Mouse (Mus musculus) embryonic facial prominence, embryonic 15.5 days (tissue): ENCODE results near the gene Rasgrp4. TPM values are rescaled to one million over a fixed set of nuclear protein-coding genes. Genes with fewer than 3 reads are reported as not detected.

Experiments used
- ATAC-seq: fragments of 200-750 bp; cut with Nextera tagmentation; 2 replicates; pipeline ENCODE4 v1.8.0; 2017; ENCODE audit warnings: low read depth, moderate TSS enrichment; ENCODE audit not compliant: insufficient number of reproducible peaks, low FRiP score, low TSS enrichment
- H3K27ac ChIP-seq: fragments of 300-500 bp; sonication (generic); replicated peaks from 2 replicates; pipeline ENCODE4 v1.5.1; 2015; ENCODE audit warnings: mild to moderate bottlenecking, inconsistent platforms
- H3K27me3 ChIP-seq: fragments of 300-500 bp; sonication (generic); 2 replicates; pipeline ENCODE4 v1.6.1; 2015; ENCODE audit warnings: inconsistent platforms
- H3K36me3 ChIP-seq: fragments of 300-500 bp; sonication (generic); 2 replicates; pipeline ENCODE4 v1.6.1; 2015; ENCODE audit warnings: mild to moderate bottlenecking, inconsistent platforms
- H3K4me1 ChIP-seq: fragments of 300-500 bp; sonication (generic); 2 replicates; pipeline ENCODE4 v1.6.1; 2015; ENCODE audit warnings: inconsistent platforms
- H3K4me2 ChIP-seq: fragments of 300-500 bp; sonication (generic); replicated peaks from 2 replicates; pipeline ENCODE4 v1.6.1; 2015; ENCODE audit warnings: mild to moderate bottlenecking, inconsistent platforms
- H3K4me3 ChIP-seq: fragments of 300-500 bp; sonication (generic); replicated peaks from 2 replicates; pipeline ENCODE4 v1.5.1; 2015; ENCODE audit warnings: mild to moderate bottlenecking, inconsistent platforms
- H3K9ac ChIP-seq: fragments of 300-500 bp; sonication (generic); 2 replicates; pipeline ENCODE4 v1.6.1; 2015; ENCODE audit warnings: inconsistent platforms
- H3K9me3 ChIP-seq: fragments of 300-500 bp; sonication (generic); replicated peaks from 2 replicates; pipeline ENCODE4 v1.6.1; 2016; ENCODE audit warnings: inconsistent platforms
- WGBS: fragments of 180-500 bp; shearing (Covaris S2); methylation state at CpG from one replicate; pipeline ENCODE4 v1.1.7; 2015; 5-methylcytosine and 5-hydroxymethylcytosine counted together
- polyA plus RNA-seq: library from polyadenylated mRNA; unstranded; fragments of >200 nt; fragmentation: Nextera tagmentation; extraction: Ambion mirVana; gene quantifications from 2 replicates; pipeline ENCODE4 v1.2.1, GENCODE M21; 2015

Gene Rasgrp4
- 0.63 and 0.95 TPM in 2 replicates for polyA plus RNA-seq

DNA sequence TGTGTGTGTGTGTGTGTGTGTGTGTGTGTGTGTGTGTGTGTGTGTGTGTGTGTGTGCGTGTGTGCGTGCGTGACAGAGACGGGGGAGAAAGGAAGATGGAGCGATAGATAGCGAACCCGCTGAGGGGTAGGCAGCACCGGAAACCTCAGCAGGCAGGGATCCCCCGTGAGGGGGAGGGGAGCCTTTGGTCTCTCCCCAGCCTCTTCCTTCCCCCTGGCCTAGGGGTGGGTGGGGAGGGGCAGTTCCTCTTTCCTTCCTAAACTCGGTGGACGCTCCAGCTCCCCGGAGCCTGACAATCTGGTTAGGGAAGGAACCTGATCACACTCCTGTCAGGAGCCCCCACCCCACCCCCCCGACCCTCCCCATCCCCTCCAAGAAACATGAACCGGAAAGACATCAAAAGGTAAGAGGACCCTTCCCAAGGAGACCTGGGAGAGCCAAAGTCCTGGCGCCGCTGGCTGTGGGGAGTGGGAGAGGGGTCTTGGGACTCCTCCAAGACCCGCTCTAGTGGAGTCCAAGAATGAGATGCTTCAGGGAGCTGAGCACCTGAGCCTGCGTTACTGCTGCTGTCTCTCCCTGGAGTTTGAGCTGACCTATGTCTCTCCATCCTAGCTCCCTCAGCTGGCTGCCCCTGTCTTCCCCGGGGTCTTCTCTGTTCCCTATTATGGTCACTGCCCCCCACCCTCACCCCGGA is at the start of gene Rasgrp4:
Gene Rasgrp4, plus strand, starts transcription at position 159 of the 694 bp plus-strand sequence.
- no peak within 1 kb of the TSS for H3K9ac ChIP-seq
- no peak within 1 kb of the TSS for H3K27ac ChIP-seq
- peaks cover 5% of the 10 kb centered on the region; the same call in 1 of the 2 replicates for H3K27me3 ChIP-seq
- no peak; the same call in 1 of the 2 replicates for ATAC-seq
- no peaks in the 10 kb centered on the region for H3K9me3 ChIP-seq
- no peaks in the 10 kb centered on the region for H3K36me3 ChIP-seq
- WGBS = 2% methylated on average over 14 of the region's 20 CpGs
- peaks cover 7% of the 10 kb centered on the region; the same call in 1 of the 2 replicates for H3K4me1 ChIP-seq
- peak within 1 kb of the TSS; percentile 28 for H3K4me3 ChIP-seq
- peak within 1 kb of the TSS; percentile 50 for H3K4me2 ChIP-seq

DNA sequence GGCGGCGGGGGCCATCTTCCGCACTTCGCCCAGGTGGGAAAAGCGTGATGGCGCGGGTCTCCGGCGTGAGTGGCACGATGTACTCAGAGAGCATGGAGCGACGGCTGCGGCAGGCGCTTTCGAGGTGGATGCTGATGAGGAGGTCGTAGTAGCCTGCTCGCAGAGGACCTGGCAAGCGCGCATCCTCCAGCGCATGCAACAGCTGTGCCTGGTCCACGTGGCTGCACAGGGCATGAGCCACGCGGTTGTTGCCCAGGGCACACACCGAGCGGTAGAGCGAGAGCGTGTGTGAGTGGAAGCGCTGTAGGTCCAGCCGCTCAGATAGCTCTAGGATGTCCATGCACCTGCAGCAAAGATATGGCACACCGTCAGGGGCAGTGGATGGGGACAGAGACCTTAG is 48.7 kb upstream of the Rasgrp4 start:
- Histone ChIP-seq H3K9ac (no peak overlapping the region), H3K4me2 (no peak overlapping the region), H3K36me3 (no peaks in the 10 kb centered on the region), H3K27ac (no peak overlapping the region), H3K4me3 (no peak overlapping the region), H3K27me3 (no peaks in the 10 kb centered on the region), H3K4me1 (no peaks in the 10 kb centered on the region), H3K9me3 (no peaks in the 10 kb centered on the region)
- ATAC-seq = no peak
- 88% methylated on average over 30 of the region's 30 CpGs for WGBS

DNA sequence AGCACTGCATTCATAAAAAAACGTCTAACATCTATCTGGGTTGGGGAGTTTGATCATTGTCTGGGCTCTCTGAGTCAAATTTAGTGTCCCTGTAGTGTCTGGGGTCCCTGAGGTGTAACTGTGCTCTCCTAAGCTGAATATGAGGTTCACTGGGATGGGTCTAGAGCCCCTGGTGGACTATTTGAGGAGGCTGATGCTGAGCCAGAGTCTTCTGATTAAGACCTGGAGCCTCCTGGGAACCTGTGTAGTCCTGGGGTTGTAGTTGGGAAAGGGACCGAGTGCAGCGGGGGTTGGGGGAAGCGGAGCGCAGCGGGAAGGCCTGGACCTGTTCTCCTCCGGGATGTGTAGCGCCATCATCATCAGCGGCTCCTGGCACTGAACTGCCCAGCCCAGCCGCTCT is 47.7 kb upstream of the Rasgrp4 start:
- Histone ChIP-seq H3K9ac (no peak overlapping the region), H3K4me3 (no peak overlapping the region), H3K27ac (no peak overlapping the region), H3K9me3 (no peaks in the 10 kb centered on the region), H3K27me3 (no peaks in the 10 kb centered on the region), H3K4me1 (no peaks in the 10 kb centered on the region), H3K4me2 (no peak overlapping the region), H3K36me3 (no peaks in the 10 kb centered on the region)
- no peak for ATAC-seq
- 91% methylated on average over 10 of the region's 10 CpGs for WGBS

DNA sequence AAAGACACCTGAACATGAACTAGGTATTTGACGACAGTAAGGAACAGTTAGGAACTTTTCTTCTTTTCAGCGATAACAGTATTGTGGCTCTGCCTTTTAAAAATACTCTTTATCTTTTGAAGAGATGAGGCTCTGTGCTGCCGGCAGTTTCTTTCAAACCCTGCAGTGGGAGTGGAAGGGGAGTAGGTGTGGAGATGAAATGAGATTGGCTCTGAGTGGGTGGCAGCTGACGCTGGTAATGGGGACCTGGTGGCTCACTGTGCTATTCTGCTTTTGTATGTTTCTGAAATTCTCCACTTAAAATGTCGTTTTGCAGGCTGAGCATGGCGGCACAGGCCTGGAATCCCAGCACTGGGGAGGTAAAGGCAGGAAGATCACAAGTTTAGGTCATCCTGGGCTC is 45.8 kb upstream of the Rasgrp4 start:
- no peak for ATAC-seq
- Histone ChIP-seq H3K9ac (no peak overlapping the region), H3K4me1 (no peaks in the 10 kb centered on the region), H3K4me3 (no peak overlapping the region), H3K27me3 (no peaks in the 10 kb centered on the region), H3K4me2 (no peak overlapping the region), H3K27ac (no peak overlapping the region), H3K36me3 (no peaks in the 10 kb centered on the region), H3K9me3 (no peaks in the 10 kb centered on the region)
- 74% methylated on average over 6 of the region's 6 CpGs for WGBS

DNA sequence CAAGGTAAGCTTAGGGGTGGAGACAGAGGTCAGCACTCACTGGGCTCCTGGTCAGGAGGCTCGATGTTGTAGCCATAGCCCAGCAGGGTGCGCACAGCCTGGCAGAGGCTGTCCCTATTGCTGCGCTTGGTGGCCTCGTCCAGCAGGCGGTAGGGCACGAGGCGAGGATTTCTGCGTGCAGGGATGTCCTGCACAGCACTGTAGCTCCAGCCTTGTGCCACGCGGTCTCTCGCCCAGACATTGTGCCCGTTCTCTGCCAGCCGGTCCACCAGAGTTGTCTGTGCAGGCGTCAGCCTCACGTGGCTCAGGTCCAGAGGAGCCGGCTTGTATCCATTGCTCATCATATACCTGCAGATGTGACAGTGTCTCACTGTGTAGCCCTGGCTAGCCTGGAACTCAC is 37.5 kb upstream of the Rasgrp4 start:
- Histone ChIP-seq H3K27ac (no peak overlapping the region), H3K4me2 (no peak overlapping the region), H3K4me3 (no peak overlapping the region), H3K9ac (no peak overlapping the region), H3K36me3 (no peaks in the 10 kb centered on the region), H3K9me3 (no peaks in the 10 kb centered on the region), H3K27me3 (no peaks in the 10 kb centered on the region), H3K4me1 (no peaks in the 10 kb centered on the region)
- ATAC-seq = no peak
- 89% methylated on average over 16 of the region's 16 CpGs for WGBS

DNA sequence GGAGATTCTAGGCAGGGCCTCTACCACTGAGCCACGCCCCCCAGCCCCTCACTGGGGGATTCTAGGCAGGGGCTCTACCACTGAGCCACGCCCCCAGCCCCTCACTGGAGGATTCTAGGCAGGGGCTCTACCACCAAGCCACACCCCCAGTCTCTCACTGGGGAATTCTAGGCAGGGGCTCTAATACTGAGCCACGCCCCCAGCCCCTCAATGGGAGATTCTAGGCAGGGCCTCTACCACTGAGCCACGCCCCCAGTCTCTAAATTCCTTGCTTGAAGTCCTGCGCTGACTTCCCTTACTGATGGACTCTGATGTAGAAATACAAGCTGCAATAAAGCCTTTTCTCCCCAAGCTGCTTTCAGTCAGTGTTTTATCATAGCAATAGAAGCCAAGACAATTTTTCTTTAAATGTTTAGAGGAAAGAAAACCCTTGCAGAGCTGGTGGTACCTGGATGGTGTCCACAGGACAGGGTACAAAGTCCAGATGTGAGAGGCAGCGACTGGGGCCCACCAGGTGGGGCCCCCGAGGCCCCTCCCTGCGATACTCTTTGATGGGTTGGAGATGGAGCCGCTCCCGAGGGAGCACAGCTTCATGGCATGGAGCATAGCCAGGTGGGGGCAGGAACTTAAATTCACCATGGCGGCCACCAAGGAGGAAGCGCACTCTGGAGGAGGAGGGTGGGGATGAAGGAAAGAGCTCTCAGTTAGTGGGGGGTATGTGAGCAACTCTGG is 33.2 kb upstream of the Rasgrp4 start:
- no peaks in the 10 kb centered on the region for H3K9me3 ChIP-seq

DNA sequence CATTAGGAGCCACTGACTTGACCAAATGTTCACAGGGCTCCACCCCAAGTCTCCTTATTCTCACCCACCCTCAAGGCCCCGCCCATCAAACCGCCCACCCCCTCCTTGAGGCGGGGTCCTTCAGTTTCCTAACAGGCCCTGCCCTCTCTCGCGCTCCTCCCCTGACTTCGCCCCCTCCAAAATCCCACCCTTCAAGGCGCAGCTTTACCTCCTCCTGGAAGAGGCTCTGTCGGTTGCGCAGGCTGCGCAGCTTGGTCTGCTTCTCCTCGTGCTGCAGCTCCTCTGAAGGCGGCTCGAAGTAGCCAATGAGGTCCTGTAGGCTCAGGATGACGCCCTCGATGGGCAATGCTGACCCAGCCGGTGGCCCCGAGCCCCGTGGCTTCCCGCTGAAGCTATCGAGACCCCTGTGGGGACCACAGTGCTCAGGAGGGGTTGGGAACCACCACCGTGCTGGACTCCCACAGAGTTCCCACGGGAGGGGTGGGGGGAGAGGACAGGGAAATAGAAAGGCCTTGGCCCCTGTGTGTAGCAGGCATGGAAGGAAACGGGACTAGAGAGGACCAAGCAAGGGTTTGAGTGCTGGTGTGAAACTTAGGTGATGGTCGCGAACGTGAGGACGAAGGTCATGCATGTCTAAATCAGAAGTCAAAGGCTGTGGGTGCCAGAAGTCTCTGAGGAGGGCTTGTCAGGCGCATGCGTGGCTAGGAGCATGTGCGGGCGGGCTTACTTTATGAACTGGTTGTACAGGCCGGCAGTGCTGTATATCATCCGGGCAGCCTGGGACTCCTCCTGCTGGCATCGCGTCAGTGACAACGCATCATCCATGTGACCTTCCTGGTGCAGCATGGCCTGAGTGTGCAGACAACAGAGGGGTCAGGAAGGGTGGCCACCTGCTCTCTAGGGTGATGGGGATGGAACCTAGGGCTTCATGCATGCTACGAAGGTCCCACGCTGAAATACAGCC is 25.4 kb upstream of the Rasgrp4 start:
- H3K4me2 ChIP-seq = peak overlapping the region; percentile 51
- WGBS = 27% methylated on average over 38 of the region's 38 CpGs
- H3K36me3 ChIP-seq = no peaks in the 10 kb centered on the region
- peak; percentile 71 for ATAC-seq
- H3K27ac ChIP-seq = no peak overlapping the region
- no peak overlapping the region for H3K9ac ChIP-seq
- peak overlapping the region; percentile 22 for H3K4me3 ChIP-seq
- peaks cover 9% of the 10 kb centered on the region for H3K4me1 ChIP-seq
- no peaks in the 10 kb centered on the region for H3K27me3 ChIP-seq
- H3K9me3 ChIP-seq = no peaks in the 10 kb centered on the region

More for the DNA sequence above, 33.2 kb upstream of the Rasgrp4 start:
- H3K4me1 ChIP-seq = no peaks in the 10 kb centered on the region
- H3K27ac ChIP-seq = no peak overlapping the region
- no peak overlapping the region for H3K4me3 ChIP-seq
- no peak for ATAC-seq
- no peaks in the 10 kb centered on the region for H3K36me3 ChIP-seq
- WGBS = 90% methylated on average over 12 of the region's 12 CpGs
- H3K27me3 ChIP-seq = no peaks in the 10 kb centered on the region
- H3K9ac ChIP-seq = no peak overlapping the region
- no peak overlapping the region for H3K4me2 ChIP-seq

DNA sequence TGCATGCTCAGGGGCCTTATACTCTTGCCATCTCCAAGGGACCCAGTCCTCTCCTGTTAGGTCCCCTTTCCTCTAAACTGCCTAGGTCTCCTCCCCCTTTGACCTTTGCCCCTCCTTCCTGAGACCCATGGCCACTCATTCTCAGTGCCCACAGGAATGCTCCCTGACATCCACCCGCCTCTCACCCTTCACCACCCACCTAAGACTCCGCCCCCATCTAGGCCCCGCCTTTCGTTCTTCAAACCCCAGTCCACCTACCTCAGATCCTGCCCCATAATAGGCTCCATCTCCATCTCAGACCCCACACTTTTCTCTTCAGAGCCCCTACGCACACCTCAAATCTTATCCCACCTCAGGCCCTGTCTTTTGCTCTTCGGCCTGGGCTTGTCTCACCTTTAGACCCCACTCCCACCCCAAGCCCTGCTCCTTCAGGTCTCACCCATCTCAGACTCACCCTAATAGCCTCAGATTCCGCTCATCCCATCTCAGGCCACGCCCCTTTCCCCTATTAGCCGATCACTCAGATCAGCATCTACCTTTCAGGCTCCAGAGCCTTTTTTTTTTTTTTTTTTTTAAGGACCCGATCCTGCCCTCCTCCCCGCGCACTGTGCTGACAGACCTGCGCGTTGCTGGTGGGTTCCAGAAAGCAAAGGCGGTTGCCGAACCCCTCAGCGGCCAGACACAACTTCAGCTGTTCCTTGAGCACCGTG is 16.4 kb upstream of the Rasgrp4 start:
- H3K27ac ChIP-seq = no peak overlapping the region
- H3K9ac ChIP-seq = no peak overlapping the region
- H3K4me1 ChIP-seq = no peaks in the 10 kb centered on the region
- H3K4me2 ChIP-seq = no peak overlapping the region
- H3K9me3 ChIP-seq = no peaks in the 10 kb centered on the region
- no peak for ATAC-seq
- WGBS = 14% methylated on average over 18 of the region's 18 CpGs
- H3K27me3 ChIP-seq = no peaks in the 10 kb centered on the region
- H3K36me3 ChIP-seq = no peaks in the 10 kb centered on the region
- no peak overlapping the region for H3K4me3 ChIP-seq

DNA sequence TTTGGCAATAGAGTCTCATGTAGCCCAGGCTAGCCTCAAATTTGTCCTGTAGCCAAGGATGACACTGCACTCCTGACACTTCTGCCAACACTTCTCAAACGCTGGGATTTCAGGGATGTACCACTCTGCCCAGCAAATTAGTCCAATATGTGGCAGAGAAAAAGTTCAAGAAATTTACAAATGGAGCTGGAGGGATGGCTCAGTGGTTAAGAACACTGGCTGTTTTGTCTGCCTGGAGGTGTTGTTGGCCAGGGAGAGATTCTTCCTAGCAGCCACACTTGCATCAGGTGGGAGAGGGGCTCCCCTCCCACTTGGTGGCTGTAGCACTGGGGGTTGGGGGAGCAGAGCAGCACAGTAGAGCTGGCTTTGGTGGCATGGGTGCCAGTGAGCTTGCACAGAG is 15.1 kb upstream of the Rasgrp4 start:
- Histone ChIP-seq H3K36me3 (no peaks in the 10 kb centered on the region), H3K9me3 (no peaks in the 10 kb centered on the region), H3K27ac (no peak overlapping the region), H3K4me1 (peaks cover 5% of the 10 kb centered on the region), H3K9ac (no peak overlapping the region), H3K4me3 (no peak overlapping the region), H3K27me3 (no peaks in the 10 kb centered on the region), H3K4me2 (no peak overlapping the region)
- ATAC-seq = no peak
- WGBS = 45% methylated on average over 1 of the region's 1 CpGs

DNA sequence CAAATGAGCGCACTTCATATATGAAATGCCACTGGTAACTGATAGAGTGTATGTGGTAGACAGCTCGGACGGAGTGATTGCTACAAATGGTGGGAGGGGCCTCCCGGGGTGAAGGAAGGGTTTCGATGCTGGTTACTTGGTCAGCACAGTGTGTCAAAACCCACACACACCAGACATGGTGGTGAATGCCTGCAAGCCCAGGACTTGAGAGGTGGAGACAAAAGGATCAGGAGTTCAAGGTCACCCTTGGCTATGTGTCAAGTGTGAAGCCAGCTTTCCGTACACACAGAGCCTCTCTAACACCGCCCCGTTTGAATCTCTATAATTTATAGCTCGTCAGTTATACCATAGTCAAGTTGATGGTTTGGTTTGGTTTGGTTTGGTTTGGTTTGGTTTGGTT is 11.8 kb upstream of the Rasgrp4 start:
- 92% methylated on average over 9 of the region's 9 CpGs for WGBS
- H3K4me2 ChIP-seq = no peak overlapping the region

More for the DNA sequence above, 11.8 kb upstream of the Rasgrp4 start:
- no peak for ATAC-seq
- no peak overlapping the region for H3K4me3 ChIP-seq
- H3K9ac ChIP-seq = no peak overlapping the region
- H3K9me3 ChIP-seq = no peaks in the 10 kb centered on the region
- no peak overlapping the region for H3K27ac ChIP-seq
- no peaks in the 10 kb centered on the region for H3K36me3 ChIP-seq
- H3K4me1 ChIP-seq = peaks cover 12% of the 10 kb centered on the region
- H3K27me3 ChIP-seq = no peaks in the 10 kb centered on the region
